Mouse (Mus musculus) adrenal gland (tissue): ENCODE measurements around the gene Cks1b.

Experiments used
- intact Hi-C: fragments of 180-260 bp; cut with DNase I; formaldehyde crosslinking; loops from one replicate; pipeline ENCODE4 v1.15.1; 2025
- long read RNA-seq, 2 experiments: library from polyadenylated mRNA; unstranded; transcript quantifications; one replicate each; pipeline ENCODE4 v2.0.0; 2020; ENCODE audit warnings: borderline replicate concordance in 1 of 2; ENCODE audit not compliant: insufficient replicate concordance in 1 of 2

Gene Cks1b
- long read RNA-seq, experiment 1, transcript Cks1b-201 (3 exons, 849 nt): major isoform, 15 of 18 reads
- long read RNA-seq, experiment 1, partial matches to known transcripts: 0 of 18 reads
- long read RNA-seq, experiment 1, other reads (novel, unspliced or antisense): 1 of 18 reads
- long read RNA-seq, experiment 2, transcript Cks1b-201 (3 exons, 849 nt): major isoform, 16 of 17 reads
- long read RNA-seq, experiment 2, partial matches to known transcripts: 1 of 17 reads
- long read RNA-seq, experiment 2, other reads (novel, unspliced or antisense): 0 of 17 reads

DNA sequence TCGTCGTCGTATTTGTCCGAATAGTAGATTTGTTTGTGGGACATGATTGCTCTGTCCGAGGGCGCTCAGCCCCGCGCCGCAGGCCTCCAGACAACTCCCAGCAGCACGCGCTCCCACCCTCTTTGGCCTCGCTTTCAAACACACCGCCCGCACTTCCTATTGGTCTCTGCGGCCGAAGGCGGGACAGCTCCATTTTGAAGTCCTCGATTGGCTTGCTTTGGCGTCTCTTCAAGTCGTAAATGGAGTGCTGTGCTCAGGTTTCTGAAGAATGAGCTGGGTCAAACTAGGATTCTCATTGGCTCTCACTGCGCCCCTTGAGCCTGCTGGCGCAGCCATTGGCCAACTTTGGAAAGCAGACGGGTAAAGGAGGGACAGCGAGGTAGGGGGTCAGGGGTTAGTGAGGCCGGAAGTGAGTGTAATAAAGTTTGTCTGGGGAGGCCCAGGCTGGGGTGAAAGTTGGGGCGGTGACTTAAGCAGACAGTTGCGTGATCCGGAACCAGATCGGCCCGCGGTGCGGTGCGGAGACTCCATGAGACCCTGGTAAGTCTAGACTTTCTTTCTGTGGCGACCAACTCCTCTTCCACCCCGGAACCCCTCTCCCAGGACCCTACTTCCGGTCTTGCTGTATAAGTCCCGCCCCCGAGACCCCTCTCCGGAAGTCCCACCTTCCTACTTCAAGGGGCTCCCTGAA lies at the start of gene Cks1b, which contains the start of gene Shc1:
Gene Cks1b, minus strand, starts transcription at position 214 of the 691 bp plus-strand sequence.
Gene Shc1, plus strand, starts transcription at position 274 of the 691 bp plus-strand sequence.
- intact Hi-C loops: no loop called here

GRCm38 (mm10) chr3:89458965-89459807 lies 41.0 kb upstream of the Cks1b start:
- intact Hi-C loops: no loop called here

- intact Hi-C loops: no loop called here
Observed at GRCm38 (mm10) chr3:89458372-89458964, 40.3 kb upstream of the Cks1b start.

DNA sequence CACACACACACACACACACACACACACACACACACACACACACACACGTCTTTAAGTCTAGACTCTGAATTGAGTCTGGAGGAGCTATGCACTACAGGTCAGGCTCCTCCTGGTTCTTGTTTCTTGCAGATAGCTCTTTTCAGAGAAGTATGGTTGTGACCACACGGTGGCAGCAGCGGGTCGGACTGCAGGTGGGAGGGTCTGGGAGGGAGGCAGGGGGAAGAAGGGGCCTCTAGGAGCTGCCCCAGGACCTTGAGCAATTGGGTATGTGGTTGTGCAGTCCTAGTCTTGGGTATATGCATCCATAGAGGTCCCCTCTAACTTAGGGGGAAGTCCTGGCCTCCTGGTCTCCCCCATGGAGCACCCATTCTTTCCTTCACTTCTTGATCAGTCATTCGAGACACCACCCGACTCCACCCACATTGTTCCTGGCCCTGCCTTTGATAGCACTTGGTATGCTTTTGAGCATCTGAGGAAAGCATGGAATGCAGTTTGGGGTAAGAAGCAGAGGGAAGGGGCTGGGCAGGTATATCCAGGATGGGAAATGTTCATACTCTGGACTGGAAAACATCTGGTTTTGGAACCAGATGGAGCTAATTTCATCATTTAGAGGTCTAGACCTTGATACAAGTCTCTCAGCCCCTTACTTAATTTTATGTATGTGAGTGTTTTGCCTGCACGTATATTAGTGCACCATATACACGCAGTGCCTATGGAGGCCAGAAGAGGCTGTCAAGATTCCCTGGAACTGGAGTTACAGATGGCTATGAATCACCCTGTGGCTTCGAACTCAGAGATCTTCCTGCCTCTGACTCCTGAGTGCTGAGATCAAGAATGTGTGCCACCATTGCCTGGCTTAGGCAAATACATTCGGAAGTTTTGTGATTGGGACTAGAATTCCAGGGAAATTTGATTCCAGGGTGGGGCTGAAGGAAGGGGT lies 38.8 kb upstream of the Cks1b start:
- intact Hi-C loops: loop anchor here (2.0 kb wide), 1 partner anchor 28 kb away; no protein-coding TSS in a partner anchor

GRCm38 (mm10) chr3:89455786-89456285 lies 37.7 kb upstream of the Cks1b start:
- intact Hi-C loops: loop anchor here (2.0 kb wide), 1 partner anchor 29 kb away; no protein-coding TSS in a partner anchor

DNA sequence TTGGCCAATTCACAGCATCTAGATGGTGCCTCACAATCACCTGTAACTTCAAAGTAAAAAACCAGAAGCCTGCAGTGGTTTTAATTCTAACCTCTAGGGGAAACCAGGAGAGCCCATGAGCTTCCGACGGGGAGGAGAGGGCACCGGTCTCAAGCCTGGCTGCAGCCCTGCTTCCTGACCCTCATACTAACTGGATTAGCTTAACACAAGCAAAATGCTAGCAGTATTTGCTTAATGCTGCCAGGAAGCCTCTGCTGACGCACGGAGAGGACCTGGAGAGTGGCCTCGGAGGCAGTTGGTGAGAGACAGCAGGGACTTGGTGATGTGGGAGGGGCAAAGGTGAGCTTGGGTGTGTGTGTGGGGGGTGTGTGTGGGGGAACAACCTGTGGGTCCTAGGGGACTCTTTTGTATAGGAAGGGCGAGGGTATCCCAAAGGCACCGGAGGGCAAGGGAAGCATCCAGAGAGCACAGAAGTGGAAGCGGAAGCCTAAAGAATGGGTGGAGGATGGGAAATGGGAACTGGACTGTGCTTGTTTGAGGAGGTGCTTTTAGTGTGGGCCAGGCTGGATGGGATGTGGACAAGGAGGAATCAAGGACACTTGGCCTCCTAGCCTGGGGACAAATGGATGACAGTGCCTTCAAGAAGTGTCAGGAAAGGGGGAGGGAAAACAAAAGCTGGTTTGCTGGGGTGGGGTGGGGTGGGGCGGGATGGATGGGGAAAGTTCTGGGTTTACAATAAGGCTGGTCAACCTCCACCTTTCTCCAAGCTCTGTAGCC lies 36.4 kb upstream of the Cks1b start, which contains the start of gene Pmvk:
Gene Pmvk, plus strand, starts transcription at position 141 of the 777 bp plus-strand sequence.
- intact Hi-C loops: no loop called here

GRCm38 (mm10) chr3:89451916-89452315 lies 33.7 kb upstream of the Cks1b start:
- intact Hi-C loops: no loop called here

GRCm38 (mm10) chr3:89449541-89449940 lies 31.4 kb upstream of the Cks1b start:
- intact Hi-C loops: loop anchor here (2.0 kb wide), 1 partner anchor 35 kb away; no protein-coding TSS in a partner anchor

GRCm38 (mm10) chr3:89448720-89449537 lies 30.7 kb upstream of the Cks1b start:
- intact Hi-C loops: loop anchor here (2.0 kb wide), 1 partner anchor 36 kb away; no protein-coding TSS in a partner anchor

DNA sequence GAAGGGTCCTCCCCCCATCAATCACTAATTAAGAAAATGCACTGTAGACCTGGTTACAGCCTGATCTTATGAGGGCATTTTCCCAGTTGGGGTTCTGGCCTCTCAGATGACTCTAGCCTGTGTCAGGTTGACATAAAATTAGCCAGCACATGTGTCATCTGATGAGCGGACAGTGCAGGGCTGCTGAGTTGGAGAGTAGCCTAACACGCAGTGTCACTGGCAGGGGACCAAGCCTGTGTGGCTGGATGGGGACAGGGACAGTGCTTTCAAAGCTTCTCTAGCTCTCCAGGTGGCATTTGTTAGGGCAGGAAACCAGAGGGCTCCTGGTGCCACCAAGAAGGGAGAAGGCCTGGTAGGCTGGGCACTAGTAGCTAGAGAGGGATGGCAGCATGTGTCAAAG lies 22.5 kb upstream of the Cks1b start:
- intact Hi-C loops: no loop called here

DNA sequence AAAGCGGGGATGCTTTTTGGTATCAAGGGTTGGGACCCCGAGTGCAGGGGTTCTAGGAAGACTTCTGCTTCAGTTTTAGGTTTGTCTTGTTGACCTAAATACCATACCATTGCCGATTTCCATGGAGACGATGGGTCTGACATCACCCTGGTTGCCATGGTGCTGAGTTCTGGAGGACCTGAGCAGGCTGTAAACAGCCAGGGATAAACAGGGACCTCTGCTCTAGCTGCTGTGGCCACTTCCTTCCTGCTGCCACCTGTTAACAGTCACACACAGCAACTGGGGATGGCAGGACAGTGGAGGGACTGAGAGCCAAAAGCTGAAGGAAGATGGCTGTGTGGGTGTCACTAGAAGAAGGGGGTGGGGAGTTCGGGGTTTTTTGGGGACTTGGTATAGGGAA lies 19.1 kb upstream of the Cks1b start:
- intact Hi-C loops: no loop called here

- intact Hi-C loops: no loop called here
Observed at GRCm38 (mm10) chr3:89436176-89437113, 18.3 kb upstream of the Cks1b start, which contains the start of gene Pbxip1. TSS of gene Pbxip1 (plus strand) at chr3:89436706.

- intact Hi-C loops: no loop called here
Observed at GRCm38 (mm10) chr3:89435041-89435440, 16.9 kb upstream of the Cks1b start.

DNA sequence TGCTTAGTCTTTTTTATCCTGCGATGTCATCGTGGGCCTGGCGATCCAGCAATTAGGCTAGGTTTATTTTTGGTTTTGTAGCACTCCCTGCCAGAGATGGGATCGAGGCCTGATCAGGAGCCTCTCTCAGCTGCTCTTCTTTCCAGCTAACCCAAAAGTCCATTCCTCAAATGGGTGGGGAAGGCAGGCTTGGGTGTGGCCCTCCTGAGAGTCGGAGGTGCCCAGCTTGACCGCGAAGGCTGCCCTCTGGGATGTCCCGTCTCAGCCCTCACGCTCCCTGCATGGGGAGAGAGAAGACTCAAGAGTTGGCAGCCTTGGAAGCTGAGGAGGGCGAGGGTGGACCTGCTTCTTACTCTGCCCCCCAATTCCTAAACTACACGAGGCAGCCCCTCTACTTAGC lies 16.3 kb upstream of the Cks1b start:
- intact Hi-C loops: no loop called here

GRCm38 (mm10) chr3:89432606-89433005 lies 14.4 kb upstream of the Cks1b start:
- intact Hi-C loops: no loop called here
